Mouse (Mus musculus): ENCODE measurements around the gene Pigc.

The Pigc gene

GRCm38 (mm10) chr1:162004518-162004780, 35.5 kb downstream of the Pigc start:
- in situ Hi-C loops (cut with MboI; ENCODE audit: unreplicated experiment in 2 of 2): loop anchor here (5.0 to 10.0 kb wide), 2 partner anchors 308 to 660 kb away; no protein-coding TSS in a partner anchor

- in situ Hi-C loops (cut with MboI; ENCODE audit: unreplicated experiment in 2 of 2): loop anchor here (5.0 to 10.0 kb wide), 2 partner anchors 307 to 660 kb away; no protein-coding TSS in a partner anchor
Measured at GRCm38 (mm10) chr1:162004821-162005770, 36.1 kb downstream of the Pigc start.

- in situ Hi-C loops (cut with MboI; ENCODE audit: unreplicated experiment in 2 of 2): loop anchor here in 1 of 2 experiments (10.0 kb wide), 1 partner anchor 659 kb away; no protein-coding TSS in a partner anchor
Measured at GRCm38 (mm10) chr1:162006109-162006508, 37.1 kb downstream of the Pigc start.

- in situ Hi-C loops (cut with MboI; ENCODE audit: unreplicated experiment in 2 of 2): loop anchor here in 1 of 2 experiments (10.0 kb wide), 1 partner anchor 657 kb away; no protein-coding TSS in a partner anchor
Measured at GRCm38 (mm10) chr1:162008208-162008607, 39.2 kb downstream of the Pigc start.

- in situ Hi-C loops (cut with MboI; ENCODE audit: unreplicated experiment in 2 of 2): loop anchor here in 1 of 2 experiments (10.0 kb wide), 1 partner anchor 656 kb away; no protein-coding TSS in a partner anchor
Measured at GRCm38 (mm10) chr1:162008631-162009067, 39.7 kb downstream of the Pigc start.

- in situ Hi-C loops (cut with MboI; ENCODE audit: unreplicated experiment in 2 of 2): loop anchor here in 1 of 2 experiments (10.0 kb wide), 1 partner anchor 656 kb away; no protein-coding TSS in a partner anchor
Measured at GRCm38 (mm10) chr1:162009086-162009485, 40.1 kb downstream of the Pigc start.

- in situ Hi-C loops (cut with MboI; ENCODE audit: unreplicated experiment in 2 of 2): no loop called here
Measured at GRCm38 (mm10) chr1:162011523-162012245, 42.7 kb downstream of the Pigc start.

- in situ Hi-C loops (cut with MboI; ENCODE audit: unreplicated experiment in 2 of 2): no loop called here
Measured at GRCm38 (mm10) chr1:162013561-162013960, 44.6 kb downstream of the Pigc start.

- in situ Hi-C loops (cut with MboI; ENCODE audit: unreplicated experiment in 2 of 2): no loop called here
Measured at GRCm38 (mm10) chr1:162015247-162015862, 46.4 kb downstream of the Pigc start.

GRCm38 (mm10) chr1:162016982-162017381, 48.0 kb downstream of the Pigc start:
- in situ Hi-C loops (cut with MboI; ENCODE audit: unreplicated experiment in 2 of 2): no loop called here

GRCm38 (mm10) chr1:162017975-162018600, 49.1 kb downstream of the Pigc start:
- in situ Hi-C loops (cut with MboI; ENCODE audit: unreplicated experiment in 2 of 2): no loop called here

- in situ Hi-C loops (cut with MboI; ENCODE audit: unreplicated experiment in 2 of 2): no loop called here
Measured at GRCm38 (mm10) chr1:162018601-162018977, 49.6 kb downstream of the Pigc start.

GRCm38 (mm10) chr1:162020303-162020731, 51.3 kb downstream of the Pigc start:
- in situ Hi-C loops (cut with MboI; ENCODE audit: unreplicated experiment in 2 of 2): no loop called here

- in situ Hi-C loops (cut with MboI; ENCODE audit: unreplicated experiment in 2 of 2): no loop called here
Measured at GRCm38 (mm10) chr1:162020766-162021165, 51.8 kb downstream of the Pigc start.
